Mouse (Mus musculus): ENCODE data around the gene Htr5b. TPM values are rescaled to one million over a fixed set of nuclear protein-coding genes. Genes with fewer than 3 reads are reported as not detected.

The Htr5b gene
- not detected in 4 replicates for total RNA-seq (2023)

GRCm38 (mm10) chr1:121528399-121528720, at the start of gene Htr5b:
Gene Htr5b (minus strand): TSS chr1:121528465.

GRCm38 (mm10) chr1:121567521-121568489, 39.5 kb upstream of the Htr5b start, which contains the start of gene Ddx18:
Gene Ddx18 (minus strand): TSS chr1:121567989.

Other genes with a start within 250 kb of the Htr5b start
- gene Insig2, start 195.9 kb downstream of the Htr5b start, total RNA-seq (2023): 15.9 to 33.8 TPM (median 20.8 TPM) in 4 replicates
- gene Ccdc93, start 97.4 kb downstream of the Htr5b start, total RNA-seq (2023): 34.5 to 39.6 TPM (median 37.0 TPM) in 4 replicates
- 70.5 to 101 TPM (median 82.4 TPM) in 4 replicates for gene Ddx18, start 39.5 kb upstream of the Htr5b start, total RNA-seq (2023)